Mouse (Mus musculus) liver, adult 2 months (tissue): ENCODE data around the gene Olfr356.

Experiments used
- CTCF ChIP-seq: fragments of 200-500 bp; IDR thresholded peaks from 2 replicates; pipeline ENCODE4 v1.5.1; 2011; ENCODE audit warnings: low read depth, low read length, control low read depth
- POLR2A ChIP-seq: fragments of 200-500 bp; IDR thresholded peaks from 2 replicates; pipeline ENCODE4 v1.6.1; 2011; ENCODE audit warnings: low read length, control low read depth; ENCODE audit not compliant: insufficient read depth; ENCODE audit errors: extremely low read depth

DNA sequence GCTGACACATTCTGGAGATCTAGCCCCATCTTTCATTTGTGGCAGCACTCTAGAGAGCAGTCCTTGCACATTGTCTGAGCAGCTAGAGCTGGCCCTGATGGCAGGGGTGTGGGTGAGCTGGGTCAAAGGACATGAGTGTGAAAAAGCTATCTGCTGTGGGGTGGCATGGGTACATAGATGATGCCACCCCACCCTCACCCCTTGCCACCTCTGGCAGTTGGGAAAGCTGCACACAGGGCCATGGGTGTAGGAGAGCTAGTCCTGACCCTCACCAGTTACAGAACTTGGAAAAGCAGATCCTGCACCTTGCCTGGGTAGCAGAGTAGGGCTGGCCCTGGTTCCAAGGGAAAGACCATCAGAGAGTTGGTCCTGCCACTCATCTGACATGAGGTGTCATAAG, 39.8 kb upstream of the Olfr356 start:
- TF ChIP-seq CTCF (no peak), POLR2A (no peak)
